ENCODE assay signal across 8 mouse cellular contexts in genomic region chr19:7493352-7494186, GRCm38 (mm10). TPM values are rescaled to one million over a fixed set of nuclear protein-coding genes. Genes with fewer than 3 reads are reported as not detected.
DNase-seq lines count a peak whose midpoint lies in the region; ATAC-seq and TF ChIP-seq lines count a peak whose summit lies in the region.

Gene Atl3 (plus strand): TSS chr19:7494040.

- H3K36me3 ChIP-seq in C2C12 (ENCODE audit: control insufficient read depth, insufficient read depth) = peaks cover 3% of the 10 kb centered on the region
- no peaks in the 10 kb centered on the region for H3K36me3 ChIP-seq in heart, embryonic 16.5 days (ENCODE audit: control insufficient read depth, insufficient read depth)
- H3K36me3 ChIP-seq in neural tube, embryonic 12.5 days = no peaks in the 10 kb centered on the region

- no peaks in the 10 kb centered on the region for H3K9me3 ChIP-seq in heart, embryonic 16.5 days (replicated peaks; ENCODE audit: control insufficient read depth, low read length)
- H3K9me3 ChIP-seq in neural tube, embryonic 12.5 days = no peaks in the 10 kb centered on the region

- intact Hi-C loops in gastrocnemius, postnatal 36 days (cut with DNase I) = no loop called here
- intact Hi-C loops in left cerebral cortex, postnatal 4 days (cut with DNase I) = no loop called here

- no peaks in the 10 kb centered on the region for H3K27me3 ChIP-seq in C2C12 (ENCODE audit: control insufficient read depth, insufficient read depth, insufficient read length)
- H3K27me3 ChIP-seq in heart, embryonic 16.5 days (ENCODE audit: control insufficient read depth, insufficient read depth, low read length) = no peaks in the 10 kb centered on the region
- H3K27me3 ChIP-seq in neural tube, embryonic 12.5 days (replicated peaks) = no peaks in the 10 kb centered on the region

- H3K4me2 ChIP-seq in heart, embryonic 16.5 days (ENCODE audit: low read depth, low read length) = peak within 1 kb of the TSS; percentile 90
- H3K4me2 ChIP-seq in neural tube, embryonic 12.5 days (replicated peaks) = peak within 1 kb of the TSS; percentile 77

- peak within 1 kb of the TSS; percentile 97 for H3K9ac ChIP-seq in heart, embryonic 16.5 days (ENCODE audit: low read length)
- peak within 1 kb of the TSS; percentile 68 for H3K9ac ChIP-seq in neural tube, embryonic 12.5 days

- H3K4me1 ChIP-seq in brown adipose tissue, adult 24 weeks (ENCODE audit: control insufficient read depth, insufficient read depth, insufficient read length, low read length) = peaks cover 2% of the 10 kb centered on the region; the same call in 1 of the 2 replicates
- H3K4me1 ChIP-seq in heart, embryonic 16.5 days (ENCODE audit: control insufficient read depth, insufficient read depth, low read length) = peaks cover 6% of the 10 kb centered on the region
- H3K4me1 ChIP-seq in neural tube, embryonic 12.5 days = peaks cover 4% of the 10 kb centered on the region

- no peak for ATAC-seq in heart, embryonic 16.5 days (replicated peaks; ENCODE audit: extremely low read depth, insufficient read depth, low FRiP score)
- ATAC-seq in neural tube, embryonic 12.5 days (ENCODE audit: low FRiP score, low read depth) = no peak

- H3K27ac ChIP-seq in brown adipose tissue, adult 24 weeks (replicated peaks; ENCODE audit: low read depth, low read length) = peak within 1 kb of the TSS; percentile 91
- peak within 1 kb of the TSS; percentile 100 for H3K27ac ChIP-seq in heart, embryonic 16.5 days (ENCODE audit: low read length)
- peak within 1 kb of the TSS; percentile 92 for H3K27ac ChIP-seq in neural tube, embryonic 12.5 days

- H3ac ChIP-seq in C2C12 (ENCODE audit: control insufficient read depth, insufficient read length, low read depth) = peak within 1 kb of the TSS; percentile 91

- H3K79me3 ChIP-seq in C2C12 (ENCODE audit: low read depth) = peaks cover 23% of the 10 kb centered on the region

- DNase-seq in gastrocnemius, postnatal 10 days = no peak
- no peak for DNase-seq in gastrocnemius, postnatal 36 days
- DNase-seq in left cerebral cortex, postnatal 4 days = no peak
- DNase-seq in spleen, adult 18-20 months = no peak

- H3K79me2 ChIP-seq in C2C12 (ENCODE audit: control insufficient read depth, insufficient read depth) = peaks cover 41% of the 10 kb centered on the region

- 27% methylated on average over 31 of the region's 31 CpGs for WGBS in heart, embryonic 16.5 days
- 33% methylated on average over 31 of the region's 31 CpGs for WGBS in neural tube, embryonic 12.5 days

- H3K4me3 ChIP-seq in C2C12 (ENCODE audit: insufficient read depth, poor library complexity, severe bottlenecking) = peak within 1 kb of the TSS; percentile 59
- peak within 1 kb of the TSS; percentile 87 for H3K4me3 ChIP-seq in brown adipose tissue, adult 24 weeks (ENCODE audit: insufficient read depth, low read depth, low read length)
- H3K4me3 ChIP-seq in heart, embryonic 16.5 days (ENCODE audit: low read length) = peak within 1 kb of the TSS; percentile 88
- H3K4me3 ChIP-seq in neural tube, embryonic 12.5 days = peak within 1 kb of the TSS; percentile 67

- no peak for TF ChIP-seq CTCF in C2C12 (IDR thresholded peaks at IDR 0.05; ENCODE audit: control insufficient read depth, insufficient read depth, insufficient read length)

TF ChIP-seq in C2C12, 6 proteins besides CTCF, POLR2A, EP300 and RAD21:
- TF ChIP-seq USF1 (IDR thresholded peaks at IDR 0.05; ENCODE audit: low read depth) = no peak
- TF ChIP-seq MYOG (IDR thresholded peaks at IDR 0.05; ENCODE audit: control insufficient read depth, extremely low read depth, insufficient read length) = no peak
- TF ChIP-seq CEBPB (IDR thresholded peaks at IDR 0.05; ENCODE audit: low read depth) = no peak
- TF ChIP-seq MYOD1 (IDR thresholded peaks at IDR 0.05; ENCODE audit: control insufficient read depth, insufficient read length, low read depth) = no peak
- no peak for TF ChIP-seq FOSL1 (IDR thresholded peaks at IDR 0.05; ENCODE audit: insufficient read depth, low read length, poor library complexity, severe bottlenecking)
- no peak for TF ChIP-seq MAX (IDR thresholded peaks at IDR 0.05)

RNA-seq across cellular contexts. Expression of gene Atl3, which starts in this region (rescaled TPM):
- total RNA-seq in gastrocnemius, postnatal 10 days (2021) = 10 to 100 TPM; 22.8 to 27.5 TPM
- total RNA-seq in gastrocnemius, postnatal 36 days (2021) = 1 to 10 TPM; 7.3 to 8.7 TPM
- polyA plus RNA-seq in C2C12 (2012; fragmentation: generic; extraction: Trizol) = 16.0 TPM
- polyA plus RNA-seq in brown adipose tissue, adult 24 weeks (2012; ENCODE audit: insufficient read depth, insufficient read length, missing spikeins) = 59.2 and 73.5 TPM in 2 replicates
- polyA plus RNA-seq in heart, embryonic 16.5 days (2015; fragmentation: Nextera tagmentation; extraction: Ambion mirVana) = 9.2 and 10.3 TPM in 2 replicates
- total RNA-seq in left cerebral cortex, postnatal 4 days (2021) = 10 to 100 TPM; 23.6 to 24.6 TPM
- polyA plus RNA-seq in neural tube, embryonic 12.5 days (2016; fragmentation: Nextera tagmentation; extraction: Ambion mirVana) = 7.3 and 8.3 TPM in 2 replicates
